Mouse (Mus musculus) MEL (cell line): Measurements from ENCODE around the gene Mfsd8. TPM values are rescaled to one million over a fixed set of nuclear protein-coding genes. Genes with fewer than 3 reads are reported as not detected.

Experiments
- DNase-seq: peaks from one replicate; pipeline ENCODE4 v3.0.0; 2011; ENCODE audit warnings: low read depth, low spot score
- H3K27ac ChIP-seq: 2 replicates; pipeline ENCODE4 v1.5.1; 2012; ENCODE audit warnings: low read depth, mild to moderate bottlenecking, control low read depth, low read length, moderate library complexity; ENCODE audit not compliant: control insufficient read depth
- H3K27me3 ChIP-seq, 2 experiments: fragments of 150-350 bp in 1 of 2; sonication (generic) in 1 of 2; 2 replicates each; pipeline ENCODE4 v1.6.1; 2012; ENCODE audit warnings: low read length in 2 of 2, mild to moderate bottlenecking in 2 of 2, improper control_type of control experiment in 1 of 2, moderate library complexity in 1 of 2; ENCODE audit not compliant: insufficient read depth in 2 of 2, control insufficient read depth in 1 of 2
- H3K36me3 ChIP-seq, 2 experiments: 2 replicates each; pipeline ENCODE4 v1.6.1; 2012 to 2014; ENCODE audit warnings: low read length in 2 of 2, improper control_type of control experiment in 1 of 2, inconsistent platforms in 1 of 2, mild to moderate bottlenecking in 1 of 2; ENCODE audit not compliant: insufficient read depth in 2 of 2, control insufficient read depth in 1 of 2
- H3K4me1 ChIP-seq, 2 experiments: fragments of 150-350 bp in 1 of 2; sonication (generic) in 1 of 2; 2 replicates each; pipeline ENCODE4 v1.6.1; 2012; ENCODE audit warnings: low read length in 2 of 2, improper control_type of control experiment in 1 of 2, mild to moderate bottlenecking in 1 of 2; ENCODE audit not compliant: insufficient read depth in 2 of 2, control insufficient read depth in 1 of 2
- H3K4me3 ChIP-seq, 2 experiments: fragments of 150-350 bp in 1 of 2; sonication (generic) in 1 of 2; 2 replicates each; pipeline ENCODE4 v1.5.1; 2012; ENCODE audit warnings: low read depth in 2 of 2, low read length in 2 of 2, mild to moderate bottlenecking in 2 of 2, moderate library complexity in 2 of 2, control low read depth in 1 of 2, improper control_type of control experiment in 1 of 2; ENCODE audit not compliant: control insufficient read depth in 1 of 2, insufficient read depth in 1 of 2
- H3K79me2 ChIP-seq: 2 replicates; pipeline ENCODE4 v1.6.1; 2012; ENCODE audit warnings: mild to moderate bottlenecking, low read length, moderate library complexity; ENCODE audit not compliant: control insufficient read depth, poor library complexity, insufficient read depth
- H3K9ac ChIP-seq: 2 replicates; pipeline ENCODE4 v1.6.1; 2012; ENCODE audit warnings: low read depth, mild to moderate bottlenecking, control low read depth, low read length, moderate library complexity; ENCODE audit not compliant: control insufficient read depth, poor library complexity, severe bottlenecking
- H3K9me3 ChIP-seq: fragments of 150-350 bp; sonication (generic); replicated peaks from 2 replicates; pipeline ENCODE4 v1.6.1; 2012; ENCODE audit warnings: mild to moderate bottlenecking, low read length, improper control_type of control experiment, moderate library complexity; ENCODE audit not compliant: insufficient read depth
- BHLHE40 ChIP-seq: IDR thresholded peaks from 2 replicates; pipeline ENCODE4 v1.6.1; 2012; ENCODE audit warnings: low read depth, mild to moderate bottlenecking, inconsistent platforms, low read length, improper control_type of control experiment, borderline replicate concordance
- CHD2 ChIP-seq: IDR thresholded peaks from 2 replicates; pipeline ENCODE4 v1.6.1; 2011; ENCODE audit warnings: low read length, improper control_type of control experiment
- CTCF ChIP-seq, 3 experiments: IDR thresholded peaks in 2 of 3; conservative IDR thresholded peaks in 1 of 3; 2 replicates each; pipeline ENCODE4 v1.5.1; 2011 to 2012; ENCODE audit warnings: low read length in 3 of 3, low read depth in 2 of 3, mild to moderate bottlenecking in 2 of 3, improper control_type of control experiment in 1 of 3, inconsistent platforms in 1 of 3, mixed read lengths in 1 of 3, moderate library complexity in 1 of 3; ENCODE audit not compliant: control insufficient read depth in 1 of 3, insufficient read depth in 1 of 3, poor library complexity in 1 of 3, severe bottlenecking in 1 of 3
- EP300 ChIP-seq, 2 experiments: IDR thresholded peaks; 2 replicates each; pipeline ENCODE4 v1.6.1; 2011; ENCODE audit warnings: improper control_type of control experiment in 2 of 2, low read length in 2 of 2, low read depth in 1 of 2, mild to moderate bottlenecking in 1 of 2
- GATA1 ChIP-seq: IDR thresholded peaks from 2 replicates; pipeline ENCODE4 v1.6.1; 2011; ENCODE audit warnings: low read depth, low read length, improper control_type of control experiment
- HCFC1 ChIP-seq: IDR thresholded peaks from 2 replicates; pipeline ENCODE4 v1.6.1; 2012; ENCODE audit warnings: low read depth, mild to moderate bottlenecking, inconsistent platforms, low read length, improper control_type of control experiment, moderate library complexity
- KAT2A ChIP-seq: conservative IDR thresholded peaks from 2 replicates; pipeline ENCODE4 v1.6.1; 2012; ENCODE audit warnings: low read depth, low read length, improper control_type of control experiment, inconsistent platforms
- MAX ChIP-seq: IDR thresholded peaks from 2 replicates; pipeline ENCODE4 v1.6.1; 2011; ENCODE audit warnings: low read length, improper control_type of control experiment
- MAZ ChIP-seq: IDR thresholded peaks from 2 replicates; pipeline ENCODE4 v1.6.1; 2012; ENCODE audit warnings: low read depth, mild to moderate bottlenecking, inconsistent platforms, low read length, improper control_type of control experiment
- MEF2A ChIP-seq: IDR thresholded peaks from 2 replicates; pipeline ENCODE4 v1.6.1; 2014; ENCODE audit warnings: low read depth, mild to moderate bottlenecking, inconsistent platforms, low read length, improper control_type of control experiment; ENCODE audit not compliant: poor library complexity, insufficient replicate concordance, severe bottlenecking; ENCODE audit errors: extremely low read depth
- MXI1 ChIP-seq: IDR thresholded peaks from 2 replicates; pipeline ENCODE4 v1.6.1; 2011; ENCODE audit warnings: mild to moderate bottlenecking, low read depth, low read length, improper control_type of control experiment
- NELFE ChIP-seq: IDR thresholded peaks from 2 replicates; pipeline ENCODE4 v1.6.1; 2011; ENCODE audit warnings: low read depth, low read length, improper control_type of control experiment
- POLR2A ChIP-seq, 2 experiments: IDR thresholded peaks; 2 replicates each; pipeline ENCODE4 v1.6.1; 2011 to 2012; ENCODE audit warnings: low read length in 2 of 2, mild to moderate bottlenecking in 2 of 2, control low read depth in 1 of 2, improper control_type of control experiment in 1 of 2, low read depth in 1 of 2, moderate library complexity in 1 of 2; ENCODE audit not compliant: control insufficient read depth in 1 of 2, insufficient read depth in 1 of 2, poor library complexity in 1 of 2
- POLR2AphosphoS2 ChIP-seq: IDR thresholded peaks from 2 replicates; pipeline ENCODE4 v1.6.1; 2011; ENCODE audit warnings: low read length, improper control_type of control experiment
- POLR2AphosphoS5 ChIP-seq: IDR thresholded peaks from 2 replicates; pipeline ENCODE4 v1.6.1; 2012; ENCODE audit warnings: low read depth, borderline replicate concordance, mild to moderate bottlenecking, inconsistent platforms, low read length, moderate library complexity, mixed read lengths
- RAD21 ChIP-seq: IDR thresholded peaks from 2 replicates; pipeline ENCODE4 v1.6.1; 2011; ENCODE audit warnings: mild to moderate bottlenecking, low read depth, low read length, improper control_type of control experiment
- SIN3A ChIP-seq: IDR thresholded peaks from 2 replicates; pipeline ENCODE4 v1.6.1; 2012; ENCODE audit warnings: low read length, improper control_type of control experiment, inconsistent platforms
- SMC3 ChIP-seq: IDR thresholded peaks from 2 replicates; pipeline ENCODE4 v1.6.1; 2011; ENCODE audit warnings: low read depth, low read length, improper control_type of control experiment
- TAL1 ChIP-seq: IDR thresholded peaks from 2 replicates; pipeline ENCODE4 v1.6.1; 2012; ENCODE audit warnings: mild to moderate bottlenecking, inconsistent platforms, low read length, moderate library complexity, mixed read lengths
- TBP ChIP-seq: IDR thresholded peaks from 2 replicates; pipeline ENCODE4 v1.8.0; 2011; ENCODE audit warnings: low read depth, low read length, improper control_type of control experiment
- TCF12 ChIP-seq: IDR thresholded peaks from 2 replicates; pipeline ENCODE4 v1.6.1; 2014; ENCODE audit warnings: low read depth, mild to moderate bottlenecking, inconsistent platforms, low read length, improper control_type of control experiment, moderate library complexity
- UBTF ChIP-seq: IDR thresholded peaks from 2 replicates; pipeline ENCODE4 v1.6.1; 2012; ENCODE audit warnings: low read depth, mild to moderate bottlenecking, inconsistent platforms, low read length, improper control_type of control experiment, moderate library complexity, borderline replicate concordance; ENCODE audit not compliant: insufficient read depth
- USF1 ChIP-seq: IDR thresholded peaks from 2 replicates; pipeline ENCODE4 v1.6.1; 2014; ENCODE audit warnings: low read depth, mild to moderate bottlenecking, inconsistent platforms, low read length, improper control_type of control experiment, moderate library complexity
- ZKSCAN1 ChIP-seq: IDR thresholded peaks from 2 replicates; pipeline ENCODE4 v1.6.1; 2012; ENCODE audit warnings: low read depth, mild to moderate bottlenecking, inconsistent platforms, low read length, improper control_type of control experiment, moderate library complexity
- ZMIZ1 ChIP-seq: IDR thresholded peaks from 2 replicates; pipeline ENCODE4 v1.6.1; 2012; ENCODE audit warnings: low read depth, mild to moderate bottlenecking, inconsistent platforms, low read length, improper control_type of control experiment, moderate library complexity
- ZNF384 ChIP-seq: IDR thresholded peaks from 2 replicates; pipeline ENCODE4 v1.6.1; 2012; ENCODE audit warnings: low read depth, mild to moderate bottlenecking, inconsistent platforms, low read length, improper control_type of control experiment
- polyA plus RNA-seq, 2 experiments: library from polyadenylated mRNA; stranded (reverse) in 1 of 2; unstranded in 1 of 2; fragments of >175 nt in 1 of 2; fragments of >200 nt in 1 of 2; gene quantifications; 2 replicates each; pipeline versions ENCODE4 v1.2.1 to v1.2.4; 2012; ENCODE audit warnings: low replicate concordance in 2 of 2, low read depth in 1 of 2; ENCODE audit not compliant: insufficient read length in 2 of 2, insufficient read depth in 1 of 2, missing spikeins in 1 of 2
- total RNA-seq: library from RNA; depleted of rRNA; stranded (reverse); fragments of 300-350 nt; gene quantifications from 2 replicates; pipeline ENCODE4 v1.2.3, GENCODE M21; 2012

The Mfsd8 gene
- total and polyA plus RNA-seq, 3 experiments = 4.0 to 6.4 TPM; not detected in 1

DNA sequence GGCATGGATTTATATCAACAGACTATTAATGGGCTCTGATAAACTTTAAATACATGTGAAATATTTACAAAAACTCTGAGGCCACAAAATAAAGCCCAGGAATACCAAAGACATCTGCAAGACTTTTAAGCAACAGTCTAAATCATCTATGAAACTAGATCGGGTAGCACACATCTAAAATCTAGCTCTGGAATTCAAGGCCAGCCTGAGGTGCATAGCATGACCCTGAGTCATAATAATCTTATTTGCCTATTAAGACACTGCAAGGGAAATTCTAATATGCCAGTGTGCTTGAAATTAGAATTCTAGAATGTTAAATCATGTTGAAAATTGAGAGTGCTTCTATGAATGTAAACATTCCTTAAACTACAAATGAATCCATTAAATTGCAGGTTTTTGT, 48.6 kb downstream of the Mfsd8 start:
- H3K4me1 ChIP-seq = peaks cover 2 to 15% of the 10 kb centered on the region in 2 experiments; a peak in 2 of 4 replicates
- H3K36me3 ChIP-seq = peaks cover 15 to 23% of the 10 kb centered on the region in 2 experiments
- DNase-seq = no peak
- H3K4me3 ChIP-seq = no peak overlapping the region
- no peak overlapping the region for H3K9ac ChIP-seq
- no peaks in the 10 kb centered on the region for H3K27me3 ChIP-seq
- peaks cover 17% of the 10 kb centered on the region for H3K79me2 ChIP-seq
- TF ChIP-seq HCFC1 (no peak), RAD21 (no peak), POLR2AphosphoS2 (no peak), POLR2A (IDR thresholded peaks at IDR 0.05; ENCODE audit: control insufficient read depth in 1 of 2, insufficient read depth in 1 of 2, low read depth in 1 of 2, low read length in 2 of 2, poor library complexity in 1 of 2) (no peak), TCF12 (no peak), GATA1 (no peak), MAX (no peak), BHLHE40 (no peak), USF1 (no peak), ZNF384 (no peak), ZKSCAN1 (no peak), KAT2A (no peak), MEF2A (no peak), TBP (no peak), SIN3A (no peak), CHD2 (no peak), EP300 (IDR thresholded peaks at IDR 0.05; ENCODE audit: low read depth in 1 of 2, low read length in 2 of 2) (no peak), NELFE (no peak)
- TF ChIP-seq, all 39 proteins: peak for 0
- Histone ChIP-seq H3K9me3 (no peaks in the 10 kb centered on the region), H3K27ac (no peak overlapping the region)

DNA sequence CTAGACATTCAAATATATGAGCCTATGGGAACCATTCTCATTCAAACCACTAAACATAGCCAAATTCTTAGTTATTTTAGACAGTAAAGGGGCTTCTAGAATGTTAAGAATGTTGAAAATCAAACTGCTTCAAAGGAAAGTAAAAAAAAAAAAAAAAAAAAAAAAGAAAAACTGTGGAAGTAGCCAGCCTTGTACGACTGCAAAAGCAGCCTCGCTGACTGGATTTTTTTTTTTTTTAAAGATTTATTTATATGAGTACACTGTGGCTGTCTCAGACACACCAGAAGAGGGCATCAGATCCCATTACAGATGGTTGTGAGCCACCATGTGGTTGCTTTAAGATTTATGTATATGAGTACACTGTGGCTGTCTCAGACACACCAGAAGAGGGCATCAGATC, 52.9 kb downstream of the Mfsd8 start:
- DNase-seq = no peak
- TF ChIP-seq UBTF (no peak), BHLHE40 (no peak), POLR2AphosphoS5 (no peak), ZMIZ1 (no peak), NELFE (no peak), TBP (no peak), TAL1 (no peak), MXI1 (no peak), GATA1 (no peak), RAD21 (no peak), SMC3 (no peak), KAT2A (no peak), HCFC1 (no peak), MAZ (no peak), CTCF (IDR thresholded peaks at IDR 0.05 in 2 of 3, conservative IDR thresholded peaks at IDR 0.05 in 1 of 3; ENCODE audit: control insufficient read depth in 1 of 3, insufficient read depth in 1 of 3, low read depth in 2 of 3, low read length in 3 of 3, poor library complexity in 1 of 3, severe bottlenecking in 1 of 3) (peak in 1 of 3 experiments; percentile 27; a peak in 2 of 6 replicates), ZNF384 (peak; percentile 39; the same call in 1 of the 2 replicates), POLR2A (IDR thresholded peaks at IDR 0.05; ENCODE audit: control insufficient read depth in 1 of 2, insufficient read depth in 1 of 2, low read depth in 1 of 2, low read length in 2 of 2, poor library complexity in 1 of 2) (no peak), MAX (no peak)
- H3K36me3 ChIP-seq = peaks cover 0 to 12% of the 10 kb centered on the region in 2 experiments; a peak in 2 of 4 replicates

More for the DNA sequence above, 52.9 kb downstream of the Mfsd8 start:
- H3K4me1 ChIP-seq = no peaks in the 10 kb centered on the region
- no peak overlapping the region for H3K9ac ChIP-seq
- no peaks in the 10 kb centered on the region for H3K27me3 ChIP-seq
- no peak overlapping the region for H3K4me3 ChIP-seq
- H3K27ac ChIP-seq = no peak overlapping the region
- no peaks in the 10 kb centered on the region for H3K9me3 ChIP-seq
- H3K79me2 ChIP-seq = no peaks in the 10 kb centered on the region
